ENCODE assay signal across 12 mouse cellular contexts in genomic region chr3:37673513-37674261, GRCm38 (mm10). TPM values are rescaled to one million over a fixed set of nuclear protein-coding genes. Genes with fewer than 3 reads are reported as not detected.
A peak's percentile ranks its signal among the peaks of the same experiment; 100 is the strongest.
DNase-seq lines count a peak whose midpoint lies in the region; ATAC-seq and TF ChIP-seq lines count a peak whose summit lies in the region.
"Had no signal": no experiment of that assay in that cellular context is flagged by ENCODE, and none has a peak within 500 bp of the region (broad histone marks: within the 10 kb centered on the region; RNA-seq: fewer than 3 reads in every experiment).

No protein-coding gene starts in this region.

- H3K27ac ChIP-seq in heart, postnatal 0 days (ENCODE audit: low read depth), result no peak overlapping the region
- no peak overlapping the region for H3K27ac ChIP-seq in hindbrain, embryonic 15.5 days (replicated peaks)
- H3K27ac ChIP-seq in neural tube, embryonic 13.5 days (replicated peaks), result no peak overlapping the region
- H3K27ac ChIP-seq: liver, embryonic 13.5 days had no signal

- H3K27me3 ChIP-seq in heart, postnatal 0 days (ENCODE audit: control insufficient read depth, insufficient read depth, low read length), result no peaks in the 10 kb centered on the region; the same call in none of the 2 replicates
- H3K27me3 ChIP-seq in hindbrain, embryonic 15.5 days, result 0 out of 2 replicates have a peak, but pooled peaks cover 3% of the 10 kb centered on the region
- peaks cover 62% of the 10 kb centered on the region for H3K27me3 ChIP-seq in neural tube, embryonic 13.5 days
- H3K27me3 ChIP-seq: CH12.LX had no signal

- no peak overlapping the region for H3K9ac ChIP-seq in heart, postnatal 0 days (replicated peaks; ENCODE audit: low read depth, low read length)
- no peak overlapping the region for H3K9ac ChIP-seq in hindbrain, embryonic 15.5 days
- H3K9ac ChIP-seq in neural tube, embryonic 13.5 days, result no peak overlapping the region
- H3K9ac ChIP-seq: liver, embryonic 13.5 days had no signal

- DNase-seq in heart, postnatal 0 days (ENCODE audit: low spot score), result peak; percentile 4
- no peak for DNase-seq in heart, adult 8-10 months (ENCODE audit: low spot score)
- peak; percentile 19 for DNase-seq in brain, adult 2 months (ENCODE audit: low read depth, low spot score)
- DNase-seq in liver (no peak), adipocyte (ENCODE audit: low spot score) (no peak)
- DNase-seq in T-cell, adult 2 months (ENCODE audit: low spot score), result no peak
- DNase-seq: layer of hippocampus, adult 9-11 months; liver, embryonic 13.5 days had no signal

- H3K9me3 ChIP-seq in heart, postnatal 0 days (replicated peaks; ENCODE audit: control insufficient read depth, low read length), result peaks cover 8% of the 10 kb centered on the region
- 0 out of 2 replicates have a peak, but pooled peaks cover 5% of the 10 kb centered on the region for H3K9me3 ChIP-seq in hindbrain, embryonic 15.5 days
- peaks cover 8% of the 10 kb centered on the region; the same call in 1 of the 2 replicates for H3K9me3 ChIP-seq in neural tube, embryonic 13.5 days
- H3K9me3 ChIP-seq: liver, embryonic 13.5 days had no signal

- 67% methylated on average over 13 of the region's 13 CpGs for WGBS in heart, postnatal 0 days
- WGBS in hindbrain, embryonic 15.5 days, result 39% methylated on average over 13 of the region's 13 CpGs
- WGBS in neural tube, embryonic 13.5 days, result 38% methylated on average over 13 of the region's 13 CpGs

- H3K4me2 ChIP-seq in heart, postnatal 0 days (ENCODE audit: low read depth, low read length), result no peak overlapping the region
- H3K4me2 ChIP-seq in hindbrain, embryonic 15.5 days, result no peak overlapping the region
- no peak overlapping the region for H3K4me2 ChIP-seq in neural tube, embryonic 13.5 days
- H3K4me2 ChIP-seq: liver, embryonic 13.5 days had no signal

- no peak for TF ChIP-seq EP300 in heart, postnatal 0 days (IDR thresholded peaks at IDR 0.05; ENCODE audit: low read depth)

- no peak for ATAC-seq in heart, postnatal 0 days (ENCODE audit: insufficient read depth, low read depth)
- ATAC-seq in hindbrain, embryonic 15.5 days (ENCODE audit: low FRiP score, low read depth), result 0 out of 2 replicates have a peak, but pooled peaks have one; percentile 59
- ATAC-seq in neural tube, embryonic 13.5 days (ENCODE audit: low read depth), result 0 out of 2 replicates have a peak, but pooled peaks have one; percentile 61

- no peaks in the 10 kb centered on the region for H3K36me3 ChIP-seq in heart, postnatal 0 days (replicated peaks; ENCODE audit: control insufficient read depth, insufficient read depth, low read length)
- H3K36me3 ChIP-seq in hindbrain, embryonic 15.5 days, result no peaks in the 10 kb centered on the region
- no peaks in the 10 kb centered on the region for H3K36me3 ChIP-seq in neural tube, embryonic 13.5 days
- H3K36me3 ChIP-seq: liver, embryonic 13.5 days had no signal

- no peak for TF ChIP-seq CTCF in heart, postnatal 0 days (IDR thresholded peaks at IDR 0.05; ENCODE audit: low read depth)

- H3K4me3 ChIP-seq in heart, postnatal 0 days (ENCODE audit: low read depth, low read length), result no peak overlapping the region
- no peak overlapping the region for H3K4me3 ChIP-seq in hindbrain, embryonic 15.5 days
- H3K4me3 ChIP-seq in neural tube, embryonic 13.5 days, result no peak overlapping the region
- H3K4me3 ChIP-seq: liver, embryonic 13.5 days; myocyte had no signal

- peaks cover 4% of the 10 kb centered on the region; the same call in 1 of the 2 replicates for H3K4me1 ChIP-seq in heart, postnatal 0 days (ENCODE audit: control insufficient read depth, insufficient read depth)
- H3K4me1 ChIP-seq in hindbrain, embryonic 15.5 days (replicated peaks), result peaks cover 19% of the 10 kb centered on the region
- peaks cover 24% of the 10 kb centered on the region for H3K4me1 ChIP-seq in neural tube, embryonic 13.5 days (replicated peaks)

RNA-seq across cellular contexts. Expression of gene Spry1, which starts 33.9 kb away (rescaled TPM):
- 39.2 and 39.6 TPM in 2 replicates for total RNA-seq in heart, postnatal 0 days (2014; rRNA removed; ENCODE audit: low replicate concordance)
- polyA plus RNA-seq in heart, postnatal 0 days (2015; fragmentation: Nextera tagmentation; extraction: Ambion mirVana), result 4.8 and 5.4 TPM in 2 replicates
- 10 to 100 TPM; 14.5 to 17.3 (median 15.5) TPM for total RNA-seq in heart, adult 8-10 months (2022)
- 6.0 and 7.0 TPM in 2 replicates for polyA plus RNA-seq in hindbrain, embryonic 15.5 days (2015; fragmentation: Nextera tagmentation; extraction: Ambion mirVana)
- polyA plus RNA-seq in neural tube, embryonic 13.5 days (2015; fragmentation: Nextera tagmentation; extraction: Ambion mirVana), result 4.4 TPM in 2 replicates
- total RNA-seq: CH12.LX had no signal

RNA-seq across cellular contexts. Expression of gene Gm5148, which starts 50.6 kb away (rescaled TPM):
- not detected in 2 replicates for total RNA-seq in heart, postnatal 0 days (2014; rRNA removed; ENCODE audit: low replicate concordance)
- 1.8 and 2.0 TPM in 2 replicates for polyA plus RNA-seq in heart, postnatal 0 days (2015; fragmentation: Nextera tagmentation; extraction: Ambion mirVana)
- total RNA-seq in heart, adult 8-10 months (2022), result not detected
- polyA plus RNA-seq in hindbrain, embryonic 15.5 days (2015; fragmentation: Nextera tagmentation; extraction: Ambion mirVana), result 12.2 and 13.4 TPM in 2 replicates
- 7.3 TPM in 2 replicates for polyA plus RNA-seq in neural tube, embryonic 13.5 days (2015; fragmentation: Nextera tagmentation; extraction: Ambion mirVana)

Comparison
In these comparisons a context has a peak if more than half of its experiments do, and no peak if none do; other contexts are left out.
1. DNase-seq: peak in heart, postnatal 0 days (single experiment) and brain, adult 2 months (single experiment); none in heart, adult 8-10 months (single experiment), liver (single experiment), T-cell, adult 2 months (single experiment) and adipocyte (single experiment).